Mouse (Mus musculus) gastrocnemius, postnatal 10 days (tissue): Measurements from ENCODE around the gene Grik3. TPM values are rescaled to one million over a fixed set of nuclear protein-coding genes. Genes with fewer than 3 reads are reported as not detected.

Experiments used
- DNase-seq: peaks from one replicate; pipeline ENCODE4 v3.0.0; 2021; ENCODE audit warnings: mixed read lengths
- total RNA-seq, 2 experiments: library from RNA; stranded (reverse); gene quantifications; 2 replicates each; pipeline ENCODE4 v1.2.3; 2021

Grik3 gene
- total RNA-seq, 2 experiments from 2014 or later: 0.18 to 0.21 TPM

DNA sequence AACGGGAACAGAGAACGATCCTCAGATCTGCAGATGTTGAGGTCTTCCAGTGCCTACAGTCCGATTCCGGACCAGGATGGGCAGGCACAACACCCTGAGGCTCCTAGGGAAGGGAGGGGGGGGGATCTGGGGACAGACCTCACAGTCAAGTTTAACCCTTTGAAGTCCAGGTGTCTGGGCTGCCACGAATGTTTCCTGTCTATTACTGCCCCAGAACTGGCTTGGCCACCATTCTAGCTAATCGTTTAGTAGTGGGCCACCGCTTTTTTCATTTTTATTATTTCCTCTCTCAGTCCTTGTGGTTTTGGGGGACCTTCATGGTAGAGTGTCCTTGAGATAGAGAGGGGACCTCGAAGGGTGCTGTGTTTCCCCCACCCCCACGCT is 1.6 kb downstream of the Grik3 start:
- no peak for DNase-seq

DNA sequence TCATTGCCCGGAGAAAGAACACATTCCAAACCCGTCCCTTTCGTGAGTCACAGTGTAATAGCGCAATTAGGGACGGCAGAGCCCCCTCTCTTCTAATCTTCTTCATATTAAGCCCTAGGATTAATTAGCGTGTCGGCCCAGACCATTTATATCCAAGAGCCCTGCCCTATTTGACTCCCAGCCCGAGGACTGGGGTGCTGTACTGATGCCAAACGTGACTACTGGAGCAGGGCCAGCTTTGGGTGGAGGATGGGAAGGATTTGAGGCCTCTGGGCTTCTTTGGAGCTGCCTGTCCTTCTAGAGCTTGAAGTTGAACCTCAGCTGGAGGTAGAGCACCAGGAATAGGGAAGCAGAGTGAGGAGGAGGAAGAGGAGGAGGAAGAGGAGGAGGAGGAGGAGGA is 2.2 kb downstream of the Grik3 start:
- no peak for DNase-seq

DNA sequence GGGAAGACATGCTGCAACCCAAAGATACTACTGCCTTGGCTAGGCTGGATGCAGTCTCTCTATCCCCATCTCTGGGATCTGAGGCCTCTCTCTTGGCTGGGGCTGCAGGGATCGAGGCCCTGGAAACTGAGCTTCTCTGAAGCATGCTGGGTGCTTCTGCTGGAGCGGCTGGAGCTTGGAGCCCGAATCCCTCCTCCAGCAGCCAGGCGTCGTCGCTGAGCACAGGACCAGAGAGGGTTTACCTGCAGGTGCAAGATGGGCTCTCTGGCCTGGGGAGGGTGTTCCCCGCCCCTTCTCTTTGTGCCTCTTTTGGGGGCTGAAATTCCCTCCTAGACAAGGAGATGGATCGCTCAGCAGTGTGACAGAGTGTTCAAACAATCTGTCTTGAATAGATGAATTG is 2.6 kb downstream of the Grik3 start:
- DNase-seq: no peak

DNA sequence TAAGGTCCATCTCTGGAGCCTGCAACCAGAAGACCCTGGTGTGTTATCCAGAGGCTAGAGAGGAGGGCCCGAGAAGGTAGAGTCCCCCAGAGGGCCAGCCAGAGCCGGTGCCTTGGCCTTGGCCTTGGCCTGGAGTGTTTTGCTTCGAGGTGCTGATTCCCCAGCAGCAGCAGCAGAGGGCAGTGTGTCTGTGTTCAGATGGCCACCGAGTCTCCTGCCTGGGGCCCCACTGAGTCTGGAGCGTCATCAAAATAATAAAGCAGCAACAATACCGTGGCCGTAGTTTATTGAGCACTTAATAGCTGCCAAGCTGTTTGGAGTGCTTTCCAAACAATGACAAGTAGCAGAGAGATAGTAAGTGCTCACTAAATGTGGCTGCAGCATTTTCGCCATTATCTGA is 5.0 kb downstream of the Grik3 start:
- DNase-seq: no peak

DNA sequence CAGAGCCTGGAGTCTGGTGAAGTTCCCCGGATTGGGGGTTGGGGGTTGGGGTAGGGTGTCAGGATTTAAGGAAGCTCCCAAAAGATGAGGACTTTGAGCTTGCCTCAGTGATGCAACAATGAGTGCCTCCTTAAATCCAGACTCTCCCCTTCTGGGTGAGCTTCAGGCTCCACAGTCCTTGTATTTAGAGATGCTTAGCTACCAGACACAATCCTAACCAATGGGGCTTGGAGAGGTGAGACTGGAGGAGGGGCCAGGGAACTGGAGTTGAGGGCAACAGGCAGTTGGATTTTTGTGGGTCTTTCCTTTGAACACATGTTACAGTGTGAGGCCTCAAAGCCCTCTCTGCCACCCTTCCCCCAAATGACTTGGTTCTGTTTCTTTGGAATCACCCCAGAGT is 6.5 kb downstream of the Grik3 start:
- no peak for DNase-seq

DNA sequence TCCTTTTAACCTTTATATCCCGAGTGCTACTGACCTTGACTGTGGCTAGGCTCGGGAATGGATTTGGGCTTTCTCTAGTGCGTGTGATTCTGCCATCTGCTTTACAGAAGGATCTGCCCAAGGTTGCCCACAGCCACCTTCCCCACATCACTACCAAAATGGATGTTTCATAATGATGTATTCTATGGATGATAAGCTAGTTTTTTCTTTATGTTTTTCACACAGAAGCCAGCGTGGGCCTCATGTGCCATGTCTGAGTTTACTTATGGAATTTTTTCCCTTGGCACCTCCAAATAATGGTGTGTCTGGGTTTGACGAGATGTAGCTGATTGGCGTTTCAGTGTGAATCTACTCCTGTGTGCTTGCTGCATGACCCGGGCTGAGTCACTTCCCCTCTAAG is 7.0 kb downstream of the Grik3 start:
- no peak for DNase-seq

DNA sequence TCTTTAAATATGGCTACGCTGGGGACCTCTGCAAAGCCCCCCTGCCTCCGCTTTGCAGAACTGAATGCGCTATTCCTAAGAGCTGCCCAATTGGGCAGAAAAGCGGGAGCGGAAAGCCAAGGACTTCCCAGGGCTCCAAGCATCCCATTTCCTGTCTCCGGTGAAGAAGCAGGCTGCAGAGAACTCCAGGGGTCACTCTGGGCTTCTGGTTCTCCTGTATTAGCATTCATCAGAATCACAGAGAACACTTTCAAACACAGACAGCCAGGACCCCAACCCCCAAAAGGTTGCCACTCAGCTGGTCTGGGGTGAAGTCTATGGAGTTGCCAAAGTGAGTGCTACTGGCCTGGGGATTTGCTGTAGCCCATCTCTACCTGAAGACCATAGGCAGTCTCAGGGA is 8.4 kb downstream of the Grik3 start:
- DNase-seq: no peak

DNA sequence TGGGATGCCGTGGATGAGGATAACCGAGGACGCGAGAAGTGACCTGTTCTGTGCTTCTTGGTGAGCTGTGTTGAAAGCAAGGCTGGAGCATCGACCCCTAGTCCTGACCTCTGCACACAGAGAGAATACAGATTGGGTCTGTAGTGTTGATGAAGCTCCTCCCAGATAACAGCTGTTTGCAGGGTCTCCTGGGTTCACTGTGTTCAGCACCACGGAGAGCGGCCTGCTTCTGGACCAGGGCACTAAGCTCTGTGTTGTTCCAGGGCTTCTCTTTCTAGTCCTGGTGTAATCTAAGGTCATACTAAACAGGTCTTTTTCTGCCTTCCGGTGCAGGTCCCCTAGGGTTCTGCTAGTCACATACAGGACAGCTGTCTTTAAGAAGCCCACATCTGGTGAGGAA is 12.4 kb downstream of the Grik3 start:
- peak; percentile 59 for DNase-seq

DNA sequence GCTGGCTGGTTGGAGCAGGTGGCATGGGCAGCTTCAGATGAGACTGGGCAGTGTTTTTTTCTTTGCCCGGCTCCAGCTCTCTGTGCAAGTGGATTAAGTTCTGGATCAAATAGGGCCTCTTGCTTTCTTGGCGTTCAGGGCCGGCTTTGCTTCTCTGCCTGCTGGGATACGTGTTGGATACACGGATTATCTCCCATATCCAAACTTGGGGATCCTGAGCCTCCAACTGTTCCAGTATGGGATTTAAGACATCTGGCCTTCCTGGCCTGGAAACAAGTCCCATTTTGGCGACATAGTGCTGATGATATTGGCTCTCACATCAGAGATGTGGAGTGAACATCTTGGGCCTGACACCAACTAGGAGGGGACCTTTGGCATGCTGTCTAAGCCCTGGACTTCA is 21.9 kb downstream of the Grik3 start:
- no peak for DNase-seq

DNA sequence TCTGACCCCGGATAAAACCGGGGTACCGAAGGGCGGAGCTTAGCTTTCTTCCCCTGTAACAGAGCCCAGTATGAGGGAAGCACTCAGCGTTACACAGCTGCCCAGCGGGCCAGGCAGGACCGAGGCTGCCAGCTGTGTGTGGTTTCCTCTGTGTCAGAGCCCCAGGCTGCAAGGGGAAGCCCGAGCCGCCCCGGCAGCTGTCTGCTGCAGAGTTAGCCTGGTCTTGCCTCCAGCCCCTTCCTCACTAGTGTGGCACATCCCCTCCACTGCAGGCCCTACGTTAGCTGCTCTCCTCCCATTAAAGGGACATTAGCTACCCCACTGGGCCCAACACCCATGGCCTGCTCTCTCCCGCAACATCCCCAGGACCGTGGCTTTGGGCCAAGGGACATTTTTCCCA is 25.1 kb downstream of the Grik3 start:
- DNase-seq: no peak

DNA sequence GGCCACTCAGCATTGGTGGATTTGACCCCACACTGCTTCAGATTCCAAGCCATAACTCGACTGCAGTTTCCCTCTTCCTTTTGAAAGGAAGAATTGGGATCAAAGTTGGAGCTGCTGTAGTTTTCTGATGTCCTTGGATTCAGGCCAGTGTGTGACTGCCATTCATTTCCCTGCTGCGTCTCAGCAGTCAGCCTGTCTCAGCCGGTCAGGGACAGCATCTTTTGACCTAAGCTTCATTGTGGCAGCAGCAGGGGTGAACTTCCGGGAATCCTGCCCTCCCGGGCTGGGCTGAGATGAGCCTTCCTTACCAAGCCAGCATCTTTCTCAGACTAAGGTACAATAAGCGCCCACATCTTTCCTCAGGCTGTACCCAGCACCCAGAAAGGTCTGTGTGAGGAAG is 26.1 kb downstream of the Grik3 start:
- DNase-seq: no peak

DNA sequence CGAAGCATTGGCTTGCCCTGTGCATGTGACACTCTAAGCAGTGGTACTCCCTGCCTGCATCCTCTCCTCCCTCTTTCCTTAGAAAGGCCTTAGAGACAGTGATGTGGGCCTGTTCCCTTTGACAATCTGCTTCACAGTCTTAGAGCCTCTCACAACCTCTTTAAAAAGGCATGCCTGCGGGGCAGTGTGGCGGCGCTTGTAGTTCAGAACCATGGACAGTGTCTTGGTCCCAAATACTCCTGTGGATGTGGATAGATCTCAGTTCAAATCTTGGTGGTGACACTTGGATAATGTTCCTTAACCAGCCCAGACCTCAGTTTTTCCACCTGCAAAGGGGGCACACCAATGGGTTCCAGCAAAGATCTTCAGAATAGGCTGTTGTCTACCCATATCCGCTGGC is 28.4 kb downstream of the Grik3 start:
- no peak for DNase-seq

DNA sequence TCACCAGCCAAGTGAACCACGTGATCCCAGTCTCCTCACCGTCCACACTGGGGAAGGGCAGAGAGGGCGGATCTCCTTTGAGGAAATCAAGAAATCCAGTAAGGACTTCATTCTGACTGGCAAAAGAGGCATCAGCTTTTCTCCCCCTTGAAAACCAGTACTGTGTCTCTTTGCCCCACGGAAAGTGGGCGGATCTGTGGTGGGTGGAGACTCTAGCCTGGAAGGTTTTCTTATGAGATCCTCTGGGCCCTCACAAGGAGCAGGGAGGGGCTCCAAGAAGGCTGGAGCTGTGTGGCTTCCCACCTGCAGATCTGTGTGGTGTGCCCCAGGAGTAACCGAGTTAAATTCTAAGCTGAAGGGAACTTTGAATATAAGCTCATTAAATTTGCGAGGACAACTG is 32.4 kb downstream of the Grik3 start:
- DNase-seq: no peak

DNA sequence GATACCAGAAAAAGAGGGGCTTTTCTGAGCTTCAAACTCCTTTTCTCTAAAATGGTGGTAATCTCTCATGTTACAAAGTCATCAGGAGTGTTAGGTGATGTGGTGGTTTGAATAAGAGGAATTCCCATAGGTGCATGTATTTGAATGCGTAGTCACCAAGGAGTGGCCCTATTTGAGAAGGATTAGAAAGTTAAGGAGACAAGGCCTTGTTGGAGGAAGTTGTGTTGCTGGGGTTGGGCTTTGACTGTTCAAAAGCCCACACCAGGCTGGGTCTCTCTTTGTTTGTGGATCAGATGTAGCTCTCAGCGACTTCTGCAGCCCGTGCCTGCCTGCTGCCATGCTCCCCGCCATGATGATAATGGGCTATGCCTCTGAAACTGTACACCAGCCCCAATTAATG is 34.8 kb downstream of the Grik3 start:
- DNase-seq: no peak

DNA sequence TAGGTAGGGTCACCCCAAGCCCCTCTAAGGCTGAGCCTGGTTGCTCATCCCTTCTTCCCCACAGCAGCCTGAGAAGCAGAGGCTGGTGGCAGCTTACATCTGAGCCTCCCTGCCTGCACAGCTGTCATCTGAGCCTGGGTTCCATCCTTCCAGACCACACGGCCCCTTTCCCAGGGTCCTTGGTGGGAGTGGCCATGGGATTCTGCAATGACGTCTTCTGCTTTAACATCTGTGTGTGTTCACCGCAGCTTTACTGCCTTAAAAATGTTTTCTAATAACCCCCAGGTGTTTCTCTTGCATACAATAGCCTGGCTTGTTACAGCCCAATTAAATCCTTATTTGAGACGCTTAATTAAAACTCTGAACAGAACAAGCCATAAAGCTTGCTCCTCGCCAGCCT is 35.9 kb downstream of the Grik3 start:
- DNase-seq: no peak

DNA sequence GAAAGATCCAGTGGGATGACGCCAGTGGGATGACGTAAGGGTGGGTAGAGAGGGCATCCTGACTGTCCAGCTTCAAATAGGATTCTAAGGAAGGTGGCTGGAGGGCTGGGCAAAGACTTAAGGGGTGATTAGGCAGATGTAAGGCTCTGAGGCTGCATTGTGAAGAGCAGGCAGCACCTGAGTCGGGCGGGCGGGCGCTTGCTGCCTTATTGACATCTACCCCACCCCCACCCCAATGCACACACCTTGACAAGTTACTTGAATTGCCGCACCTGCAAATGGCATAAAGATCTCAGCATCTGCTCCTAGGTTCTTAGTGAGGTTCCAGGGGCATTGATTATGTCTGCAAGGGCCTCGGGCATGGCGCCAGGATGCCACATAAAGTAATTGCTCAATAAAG is 43.5 kb downstream of the Grik3 start:
- no peak for DNase-seq

DNA sequence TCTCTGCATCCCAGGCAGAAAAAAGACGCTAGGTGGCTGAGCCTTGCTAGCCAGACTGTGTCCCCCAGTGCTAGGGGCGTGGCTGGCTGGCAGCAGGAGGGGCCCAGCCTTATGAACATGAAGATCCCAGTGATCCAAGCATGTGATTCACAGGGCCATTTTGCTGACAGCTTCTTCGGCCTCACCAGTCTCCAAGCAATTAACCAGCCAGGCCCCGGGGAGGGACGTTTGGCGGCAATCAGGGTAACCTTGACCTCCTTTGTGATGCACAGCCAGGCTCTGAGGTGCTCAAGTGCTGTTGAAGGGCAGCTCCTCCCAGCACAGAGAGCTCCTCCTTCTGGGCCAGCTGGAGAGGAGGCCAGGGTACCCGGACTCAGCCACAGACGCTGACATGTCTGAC is 43.9 kb downstream of the Grik3 start:
- no peak for DNase-seq

DNA sequence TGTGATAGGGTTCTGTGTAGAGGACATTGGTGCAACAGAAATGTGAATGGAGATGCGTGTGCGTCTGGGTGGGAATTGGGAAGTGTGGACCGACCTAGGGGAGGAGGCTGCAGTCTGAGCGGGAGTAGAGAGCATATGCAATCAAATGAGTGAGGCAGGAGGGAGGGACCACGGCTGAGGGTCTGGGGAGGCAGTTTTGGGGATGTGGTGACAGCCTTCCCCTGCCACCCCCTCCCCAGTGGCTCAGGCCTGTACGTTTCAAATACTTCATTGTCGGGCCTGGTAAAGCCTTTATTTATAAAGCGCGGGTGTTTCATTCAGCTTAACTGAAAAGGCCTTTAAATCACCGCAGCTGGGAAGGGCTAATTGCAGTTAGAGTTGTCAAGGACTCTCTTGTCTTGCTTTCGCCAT is 44.5 kb downstream of the Grik3 start:
- DNase-seq: no peak

DNA sequence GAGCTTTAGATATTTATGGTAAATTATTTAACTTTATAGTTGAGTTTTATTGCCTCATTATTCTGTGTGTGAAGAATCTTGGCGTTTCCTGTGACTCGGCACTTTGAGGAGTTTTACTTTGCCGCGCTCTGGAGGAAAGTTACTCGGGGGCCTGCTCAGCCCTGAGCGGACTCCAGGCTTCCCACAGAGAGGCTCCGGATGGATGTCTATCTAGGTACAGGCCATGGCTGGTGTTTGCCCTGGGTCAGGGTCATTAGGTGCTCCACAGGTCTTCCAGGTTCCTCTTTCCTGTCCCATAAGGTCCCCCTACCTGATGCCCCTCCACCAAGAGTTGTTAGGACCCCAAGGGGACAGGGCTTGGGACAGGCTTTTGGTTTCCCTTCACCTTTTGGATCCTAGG is 45.0 kb downstream of the Grik3 start:
- no peak for DNase-seq

DNA sequence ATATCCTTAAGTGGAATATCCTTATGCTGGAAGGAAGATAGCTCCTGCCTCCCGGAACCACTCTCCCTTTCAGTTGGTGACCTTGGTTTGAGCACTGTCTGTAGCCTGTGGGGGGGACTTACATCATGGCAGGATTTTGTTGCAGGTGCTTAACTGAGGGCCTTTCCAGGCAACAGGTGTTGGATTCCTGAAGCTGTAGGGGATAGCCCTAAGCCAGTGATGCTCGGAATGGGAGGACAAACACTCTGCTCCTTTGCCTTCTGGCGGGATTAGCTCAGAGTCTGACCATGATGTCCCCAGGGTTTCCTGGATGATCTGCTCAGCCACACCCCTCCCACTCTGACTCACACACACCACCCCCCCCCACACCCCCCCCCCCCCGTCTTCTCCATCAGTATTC is 45.5 kb downstream of the Grik3 start:
- no peak for DNase-seq

DNA sequence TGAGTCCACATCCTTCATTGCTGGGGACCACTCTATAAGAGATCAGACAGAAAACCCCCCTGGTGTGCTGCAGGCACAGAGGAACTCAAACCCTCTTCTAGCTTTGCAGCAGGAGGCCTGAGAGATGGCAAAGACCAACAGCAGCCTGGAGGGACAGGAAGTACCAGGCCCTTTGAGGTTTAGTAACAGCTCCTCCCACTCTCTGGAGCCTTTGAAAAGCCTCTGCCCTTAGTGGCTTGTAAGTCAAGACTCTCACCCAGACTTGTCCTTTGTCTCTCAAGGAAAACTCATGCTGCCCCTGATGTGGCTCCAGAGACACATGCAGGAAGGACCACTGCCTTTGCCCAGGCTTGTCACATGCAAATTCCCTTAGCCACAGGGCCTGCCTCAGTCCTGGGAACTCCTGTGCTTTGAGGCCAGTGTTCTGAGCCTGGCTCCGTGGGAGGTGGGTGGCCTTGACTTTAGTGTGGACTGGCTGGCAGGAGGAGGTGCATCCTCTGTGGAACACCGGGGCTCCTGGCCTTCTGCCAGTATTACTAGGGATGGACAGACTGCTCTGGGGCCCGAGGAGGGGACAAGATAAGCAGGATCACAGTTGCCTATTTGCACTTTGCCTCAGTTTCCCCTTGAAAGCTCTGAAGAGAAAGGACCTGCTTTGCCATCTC is 47.9 kb downstream of the Grik3 start:
- DNase-seq: no peak

DNA sequence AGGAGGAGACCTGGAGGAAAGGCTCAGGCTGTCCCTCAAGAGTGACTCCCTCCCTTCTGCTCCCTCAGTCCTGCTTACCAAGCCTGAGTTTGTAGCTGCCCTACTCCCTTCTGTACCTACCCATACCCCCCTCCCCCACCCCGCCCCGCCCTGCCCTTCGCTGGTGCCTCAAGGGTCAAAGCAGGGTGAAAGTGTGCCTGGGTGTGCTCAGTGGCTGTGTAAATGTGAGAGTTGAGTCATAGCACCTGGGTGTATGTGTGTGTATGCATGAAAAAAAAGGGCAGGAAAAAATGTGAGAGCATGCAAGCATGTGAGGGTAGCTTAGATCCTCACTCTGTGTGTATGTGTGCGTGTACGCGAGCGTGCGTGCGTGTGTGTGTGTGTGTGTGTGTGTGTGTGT is 49.1 kb downstream of the Grik3 start:
- DNase-seq: no peak

DNA sequence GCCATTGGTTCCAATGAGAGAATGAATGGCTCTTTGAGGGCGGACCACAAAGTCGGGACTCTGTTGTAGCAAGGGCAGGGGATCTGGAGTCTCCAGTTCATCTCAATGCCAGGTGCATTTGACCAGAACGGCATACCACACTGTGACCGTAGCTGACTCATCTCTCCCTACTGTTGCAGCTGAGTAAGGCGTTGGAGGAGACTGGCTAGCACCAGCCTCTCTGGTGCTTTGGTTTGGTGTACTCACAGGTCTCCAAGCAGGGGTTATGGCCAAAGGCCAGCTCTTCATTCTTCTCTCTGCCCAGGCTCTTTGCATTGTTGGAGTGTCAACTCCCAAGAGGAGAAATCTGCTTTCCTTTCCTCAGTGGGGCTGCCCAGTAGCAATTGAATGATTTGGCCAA is 52.7 kb downstream of the Grik3 start:
- DNase-seq: no peak

DNA sequence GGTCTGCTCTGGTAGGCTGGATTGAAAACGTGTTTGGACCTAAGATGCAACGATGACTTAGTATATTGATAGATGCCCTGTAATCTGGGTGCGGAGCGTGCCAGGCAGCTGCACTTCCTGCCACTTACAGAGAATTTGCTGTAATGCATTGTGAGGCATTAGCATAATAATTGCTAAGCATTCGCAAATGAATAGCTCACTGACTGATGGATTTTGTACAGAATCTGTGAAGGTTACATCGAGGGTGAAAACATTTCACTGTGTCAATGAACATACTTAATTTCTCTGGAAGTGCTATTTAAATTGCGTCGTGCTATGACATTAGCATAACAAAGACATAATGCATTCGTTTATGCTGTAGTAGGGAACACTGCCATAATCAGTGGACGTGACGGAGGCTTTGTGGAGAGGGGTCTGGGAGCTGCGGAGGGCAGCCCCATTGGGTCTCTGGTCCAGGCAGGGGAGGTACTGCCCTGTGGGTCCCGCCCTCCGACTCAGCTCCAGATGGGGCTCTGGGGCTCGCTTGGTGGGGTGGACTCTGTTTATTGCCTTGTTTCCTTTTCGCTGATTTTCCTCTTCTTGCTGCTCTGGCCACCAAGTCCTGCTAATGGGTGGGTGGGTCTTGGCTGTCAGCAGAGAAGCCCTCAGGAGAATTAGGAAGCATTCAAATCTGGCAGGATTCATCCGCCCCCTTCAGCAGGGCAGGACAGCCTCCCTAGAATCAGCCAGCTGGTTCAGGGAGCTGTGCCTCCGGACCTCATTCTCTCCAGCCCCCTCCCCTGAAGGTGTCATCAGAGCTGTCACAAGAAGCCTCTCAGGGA is 54.7 kb downstream of the Grik3 start:
- no peak for DNase-seq
